Mouse (Mus musculus) neural tube, embryonic 12.5 days (tissue): ENCODE results near the gene AI661453. TPM values are rescaled to one million over a fixed set of nuclear protein-coding genes. Genes with fewer than 3 reads are reported as not detected.
"Not testable (repeated sequence)": the region's sequence is repeated elsewhere in the genome, so short reads cannot be mapped to it uniquely, and the experiment has no call there.

Experiments
- ATAC-seq: fragments of 200-750 bp; cut with Nextera tagmentation; 2 replicates; pipeline ENCODE4 v1.8.0; 2017; ENCODE audit warnings: low read depth, mild to moderate bottlenecking, moderate TSS enrichment, moderate library complexity; ENCODE audit not compliant: low FRiP score
- H3K27ac ChIP-seq: fragments of 300-500 bp; sonication (generic); 2 replicates; pipeline ENCODE4 v1.5.1; 2016
- H3K27me3 ChIP-seq: fragments of 300-500 bp; sonication (generic); replicated peaks from 2 replicates; pipeline ENCODE4 v1.6.1; 2016; ENCODE audit warnings: mild to moderate bottlenecking
- H3K36me3 ChIP-seq: fragments of 300-500 bp; sonication (generic); 2 replicates; pipeline ENCODE4 v1.6.1; 2016; ENCODE audit warnings: mild to moderate bottlenecking
- H3K4me1 ChIP-seq: fragments of 300-500 bp; sonication (generic); 2 replicates; pipeline ENCODE4 v1.6.1; 2016
- H3K4me2 ChIP-seq: fragments of 300-500 bp; sonication (generic); replicated peaks from 2 replicates; pipeline ENCODE4 v1.6.1; 2016; ENCODE audit warnings: mild to moderate bottlenecking
- H3K4me3 ChIP-seq: fragments of 300-500 bp; sonication (generic); 2 replicates; pipeline ENCODE4 v1.5.1; 2016
- H3K9ac ChIP-seq: fragments of 300-500 bp; sonication (generic); 2 replicates; pipeline ENCODE4 v1.6.1; 2016; ENCODE audit warnings: mild to moderate bottlenecking
- H3K9me3 ChIP-seq: fragments of 300-500 bp; sonication (generic); 2 replicates; pipeline ENCODE4 v1.6.1; 2016; ENCODE audit warnings: mild to moderate bottlenecking
- WGBS: fragments of 180-500 bp; shearing (Covaris S2); methylation state at CpG from one replicate; pipeline ENCODE4 v1.1.7; 2016; 5-methylcytosine and 5-hydroxymethylcytosine counted together
- polyA plus RNA-seq: library from polyadenylated mRNA; unstranded; fragments of >200 nt; fragmentation: Nextera tagmentation; extraction: Ambion mirVana; gene quantifications from 2 replicates; pipeline ENCODE4 v1.2.1, GENCODE M21; 2016

Gene AI661453
- polyA plus RNA-seq, 1 experiment from 2014 or later = 0.14 TPM

- H3K36me3 ChIP-seq, H3K4me3 ChIP-seq, H3K27me3 ChIP-seq, H3K27ac ChIP-seq, ATAC-seq, H3K4me2 ChIP-seq, H3K9me3 ChIP-seq, H3K4me1 ChIP-seq, H3K9ac ChIP-seq: not testable (repeated sequence)
- 86% methylated on average over 1 of the region's 1 CpGs for WGBS
Measured at GRCm38 (mm10) chr17:47422616-47423015, 13.8 kb upstream of the AI661453 start.

- WGBS = 82% methylated on average over 6 of the region's 6 CpGs
- Histone ChIP-seq H3K4me1 (no peaks in the 10 kb centered on the region), H3K4me2 (no peak overlapping the region), H3K4me3 (no peak overlapping the region), H3K27me3 (no peaks in the 10 kb centered on the region), H3K9me3 (no peaks in the 10 kb centered on the region), H3K9ac (no peak overlapping the region), H3K36me3 (no peaks in the 10 kb centered on the region), H3K27ac (no peak overlapping the region)
- ATAC-seq = no peak
Measured at GRCm38 (mm10) chr17:47424186-47424585, 12.2 kb upstream of the AI661453 start.

- H3K4me3 ChIP-seq = no peak overlapping the region
- no peak overlapping the region for H3K27ac ChIP-seq
Measured at GRCm38 (mm10) chr17:47427316-47427715, 9.1 kb upstream of the AI661453 start.

DNA sequence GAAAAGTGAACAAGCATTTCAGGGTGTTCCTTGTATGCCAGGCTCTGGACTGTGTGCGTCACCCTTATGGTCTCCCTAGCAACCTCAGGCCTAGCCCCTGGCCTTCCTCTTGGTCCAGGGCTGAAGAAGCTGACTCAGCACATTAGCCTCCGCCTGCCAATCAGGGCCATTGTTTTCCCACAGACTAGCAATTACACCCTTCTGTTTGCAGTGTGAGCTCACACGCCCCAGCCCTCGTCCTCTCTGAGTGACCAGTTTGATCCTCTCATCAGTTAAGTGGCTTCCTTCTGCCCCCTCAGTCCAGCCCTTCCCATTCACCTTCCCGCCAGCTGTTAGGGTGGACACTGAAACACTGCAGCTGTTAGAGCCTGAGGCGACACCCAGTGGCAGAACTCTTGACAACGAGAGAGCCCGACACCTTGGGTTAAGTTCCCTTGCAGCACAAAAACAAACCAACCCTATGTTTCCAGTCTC is 7.5 kb upstream of the AI661453 start:
- no peak overlapping the region for H3K27ac ChIP-seq
- no peaks in the 10 kb centered on the region for H3K9me3 ChIP-seq
- no peaks in the 10 kb centered on the region for H3K27me3 ChIP-seq
- H3K9ac ChIP-seq = no peak overlapping the region
- H3K4me1 ChIP-seq = no peaks in the 10 kb centered on the region
- H3K4me3 ChIP-seq = no peak overlapping the region
- no peaks in the 10 kb centered on the region for H3K36me3 ChIP-seq
- peak; percentile 48; the same call in 1 of the 2 replicates for ATAC-seq
- H3K4me2 ChIP-seq = peak overlapping the region; percentile 18; the same call in 1 of the 2 replicates
- WGBS = 4% methylated on average over 8 of the region's 8 CpGs

More at GRCm38 (mm10) chr17:47427316-47427715, 9.1 kb upstream of the AI661453 start:
- no peaks in the 10 kb centered on the region for H3K27me3 ChIP-seq
- H3K4me2 ChIP-seq = no peak overlapping the region
- H3K4me1 ChIP-seq = no peaks in the 10 kb centered on the region
- H3K9ac ChIP-seq = no peak overlapping the region
- H3K36me3 ChIP-seq = no peaks in the 10 kb centered on the region
- no peak for ATAC-seq
- WGBS = 75% methylated on average over 6 of the region's 6 CpGs
- H3K9me3 ChIP-seq = no peaks in the 10 kb centered on the region

DNA sequence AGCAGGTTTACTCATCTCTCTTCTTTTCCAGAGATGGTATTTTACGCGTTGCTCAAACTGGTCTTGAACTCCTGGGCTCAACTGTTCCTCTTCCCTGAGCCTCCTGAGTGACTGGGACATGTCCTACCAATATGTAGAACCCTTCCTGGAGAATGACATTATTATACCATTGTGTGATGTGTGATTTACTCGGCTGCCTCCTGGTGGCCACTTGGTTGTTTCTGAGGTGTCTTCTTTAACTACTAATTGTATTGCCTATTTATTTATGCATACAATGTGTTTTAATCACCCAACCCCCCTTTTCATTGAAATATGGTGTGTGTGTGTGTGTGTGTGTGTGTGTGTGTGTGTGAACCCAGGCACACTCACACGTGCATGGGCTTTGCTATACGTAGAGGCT is 5.6 kb upstream of the AI661453 start:
- H3K4me2 ChIP-seq = no peak overlapping the region
- H3K27me3 ChIP-seq = no peaks in the 10 kb centered on the region; the same call in 1 of the 2 replicates
- no peak for ATAC-seq
- no peak overlapping the region for H3K9ac ChIP-seq
- H3K27ac ChIP-seq = no peak overlapping the region
- 68% methylated on average over 5 of the region's 5 CpGs for WGBS
- H3K4me3 ChIP-seq = no peak overlapping the region
- no peaks in the 10 kb centered on the region for H3K9me3 ChIP-seq
- H3K4me1 ChIP-seq = no peaks in the 10 kb centered on the region
- H3K36me3 ChIP-seq = no peaks in the 10 kb centered on the region

GRCm38 (mm10) chr17:47436907-47437547 is 612 bp downstream of the AI661453 start, which contains the start of gene 1700001C19Rik:
Gene 1700001C19Rik, minus strand, starts transcription at chr17:47437376.
- H3K9ac ChIP-seq = 0 out of 2 replicates have a peak within 1 kb of the TSS, but pooled peaks have one; percentile 42
- peaks cover 5% of the 10 kb centered on the region for H3K4me1 ChIP-seq
- 2% methylated on average over 25 of the region's 25 CpGs for WGBS
- no peaks in the 10 kb centered on the region for H3K9me3 ChIP-seq
- peaks cover 40% of the 10 kb centered on the region for H3K27me3 ChIP-seq
- peak within 1 kb of the TSS; percentile 32 for H3K4me3 ChIP-seq
- H3K36me3 ChIP-seq = no peaks in the 10 kb centered on the region
- H3K4me2 ChIP-seq = peak within 1 kb of the TSS; percentile 62
- ATAC-seq = no peak
- no peak within 1 kb of the TSS for H3K27ac ChIP-seq

- ATAC-seq = no peak
- H3K36me3 ChIP-seq = no peaks in the 10 kb centered on the region
- 69% methylated on average over 6 of the region's 6 CpGs for WGBS
- H3K27ac ChIP-seq = no peak overlapping the region
- H3K4me2 ChIP-seq = no peak overlapping the region
- H3K9ac ChIP-seq = no peak overlapping the region
- H3K4me1 ChIP-seq = peaks cover 5% of the 10 kb centered on the region
- H3K9me3 ChIP-seq = no peaks in the 10 kb centered on the region
- no peak overlapping the region for H3K4me3 ChIP-seq
- peaks cover 40% of the 10 kb centered on the region for H3K27me3 ChIP-seq
Measured at GRCm38 (mm10) chr17:47438611-47439010, 2.2 kb downstream of the AI661453 start.

- Histone ChIP-seq H3K27ac (no peak overlapping the region), H3K4me2 (no peak overlapping the region), H3K4me3 (no peak overlapping the region), H3K4me1 (peaks cover 5% of the 10 kb centered on the region), H3K27me3 (peaks cover 40% of the 10 kb centered on the region), H3K9me3 (no peaks in the 10 kb centered on the region), H3K9ac (no peak overlapping the region), H3K36me3 (no peaks in the 10 kb centered on the region)
- 34% methylated on average over 9 of the region's 9 CpGs for WGBS
- no peak for ATAC-seq
Measured at GRCm38 (mm10) chr17:47439396-47440028, 3.1 kb downstream of the AI661453 start.

GRCm38 (mm10) chr17:47440359-47440890 is 4.0 kb downstream of the AI661453 start:
- Histone ChIP-seq H3K4me2 (peak overlapping the region; percentile 18; the same call in 1 of the 2 replicates), H3K36me3 (no peaks in the 10 kb centered on the region), H3K9ac (no peak overlapping the region), H3K4me3 (no peak overlapping the region), H3K9me3 (no peaks in the 10 kb centered on the region), H3K4me1 (peaks cover 5% of the 10 kb centered on the region), H3K27me3 (peaks cover 40% of the 10 kb centered on the region), H3K27ac (no peak overlapping the region)
- ATAC-seq = no peak
- 5% methylated on average over 9 of the region's 9 CpGs for WGBS

GRCm38 (mm10) chr17:47441296-47442051 is 5.1 kb downstream of the AI661453 start:
- H3K36me3 ChIP-seq = no peaks in the 10 kb centered on the region
- no peak overlapping the region for H3K4me2 ChIP-seq
- peaks cover 2% of the 10 kb centered on the region for H3K4me1 ChIP-seq
- H3K9ac ChIP-seq = no peak overlapping the region
- 74% methylated on average over 19 of the region's 19 CpGs for WGBS
- ATAC-seq = no peak
- H3K9me3 ChIP-seq = no peaks in the 10 kb centered on the region
- H3K27me3 ChIP-seq = peaks cover 34% of the 10 kb centered on the region
- no peak overlapping the region for H3K27ac ChIP-seq
- no peak overlapping the region for H3K4me3 ChIP-seq

DNA sequence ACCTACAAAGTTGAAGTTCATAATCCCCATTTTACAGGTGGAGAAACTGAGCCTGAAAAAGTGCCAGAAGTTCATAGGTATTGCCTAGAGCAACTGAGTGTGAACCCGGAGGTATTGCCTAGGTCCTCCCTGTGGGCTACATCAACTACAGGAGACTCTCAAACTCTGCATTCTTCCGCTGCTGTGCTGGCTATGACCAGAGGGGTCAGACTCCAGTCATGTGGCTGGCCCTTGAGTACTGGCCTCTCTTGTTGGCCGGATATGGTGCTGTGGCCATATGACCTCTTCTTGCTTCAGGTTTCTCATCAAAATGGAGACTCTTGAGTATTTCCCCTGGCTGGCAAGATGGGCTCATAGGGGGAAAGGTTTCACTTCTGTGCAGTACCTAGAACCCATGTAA is 5.9 kb downstream of the AI661453 start:
- H3K9ac ChIP-seq = no peak overlapping the region
- H3K27ac ChIP-seq = no peak overlapping the region
- WGBS = 84% methylated on average over 3 of the region's 3 CpGs
- H3K4me1 ChIP-seq = no peaks in the 10 kb centered on the region; the same call in 1 of the 2 replicates
- ATAC-seq = no peak
- peaks cover 26% of the 10 kb centered on the region for H3K27me3 ChIP-seq
- H3K36me3 ChIP-seq = no peaks in the 10 kb centered on the region
- no peak overlapping the region for H3K4me2 ChIP-seq
- H3K4me3 ChIP-seq = no peak overlapping the region
- H3K9me3 ChIP-seq = no peaks in the 10 kb centered on the region

DNA sequence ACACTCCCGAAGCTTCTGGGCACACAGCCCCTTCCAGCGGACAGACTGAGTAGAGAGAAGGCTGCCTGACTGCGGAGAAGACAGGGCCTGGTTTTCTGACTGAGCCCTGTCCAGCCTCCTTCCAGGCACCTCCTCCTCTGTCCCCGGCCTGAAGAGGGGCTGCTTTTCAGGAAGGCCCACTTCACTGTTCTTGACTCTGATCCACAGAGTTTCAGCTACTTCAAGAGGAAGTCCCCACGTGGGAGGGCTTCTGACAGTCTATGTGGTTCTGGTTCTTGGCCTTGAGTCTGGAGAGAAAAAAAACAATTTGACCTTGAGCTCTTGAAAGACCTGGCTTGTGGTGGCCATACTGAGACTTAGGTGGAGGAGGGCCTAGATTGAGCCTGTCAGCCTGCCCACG is 7.7 kb downstream of the AI661453 start:
- Histone ChIP-seq H3K4me1 (no peaks in the 10 kb centered on the region; the same call in 1 of the 2 replicates), H3K4me2 (no peak overlapping the region), H3K9ac (no peak overlapping the region), H3K27me3 (peaks cover 7% of the 10 kb centered on the region), H3K4me3 (no peak overlapping the region), H3K9me3 (no peaks in the 10 kb centered on the region), H3K27ac (no peak overlapping the region; the same call in 1 of the 2 replicates), H3K36me3 (no peaks in the 10 kb centered on the region)
- 72% methylated on average over 6 of the region's 6 CpGs for WGBS
- ATAC-seq = no peak
